Mouse (Mus musculus) urinary bladder, postnatal 10 days (tissue): ENCODE measurements around the gene Cyp3a41a.
"Not testable (repeated sequence)": the region's sequence is repeated elsewhere in the genome, so short reads cannot be mapped to it uniquely, and the experiment has no call there.

Experiments used
- DNase-seq: peaks from one replicate; pipeline ENCODE4 v3.0.0; 2022; ENCODE audit warnings: low spot score

Gene Cyp3a41a

GRCm38 (mm10) chr5:145720036-145720435, at the start of gene Cyp3a41a:
Gene Cyp3a41a (minus strand): TSS chr5:145720136.
- DNase-seq = not testable (repeated sequence)

DNA sequence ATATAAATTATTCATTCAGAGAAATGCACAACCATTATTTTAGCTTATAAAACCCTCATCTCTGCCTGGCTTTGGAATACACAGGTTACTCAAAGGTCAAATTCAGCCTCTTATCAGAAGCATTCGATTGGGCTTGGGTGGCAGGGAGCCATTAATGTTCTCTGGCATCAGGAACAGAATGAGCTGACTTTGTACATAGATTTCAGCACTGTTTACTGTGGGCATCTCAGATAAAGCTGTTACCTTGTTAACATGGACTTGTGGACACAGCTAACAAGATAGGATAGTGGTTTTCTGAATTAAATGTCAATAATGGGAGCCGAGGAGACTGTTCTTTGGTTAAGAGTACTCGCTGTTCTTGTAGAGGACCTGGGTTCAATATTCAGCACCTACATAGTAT, 17.6 kb upstream of the Cyp3a41a start:
- DNase-seq = not testable (repeated sequence)

DNA sequence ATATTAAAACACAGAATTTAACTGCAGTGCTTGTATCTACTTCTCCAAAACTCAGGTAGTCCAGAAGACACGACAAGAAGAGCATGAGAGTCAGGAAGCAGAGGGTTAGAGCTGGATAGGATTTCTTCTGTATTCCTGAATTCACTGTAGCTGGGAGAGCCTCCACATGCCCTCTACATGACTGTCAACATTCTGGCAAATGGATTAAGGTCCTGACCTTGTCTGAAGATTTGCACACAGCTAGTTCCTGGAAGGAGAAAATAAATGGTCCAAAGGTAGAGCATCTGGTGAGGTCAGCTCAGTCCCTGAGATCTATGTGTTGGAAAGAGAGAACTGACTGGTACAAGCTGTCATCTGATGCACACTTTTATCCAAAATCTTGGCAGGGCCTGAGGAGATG, 5.6 kb downstream of the Cyp3a41a start:
- not testable (repeated sequence) for DNase-seq

DNA sequence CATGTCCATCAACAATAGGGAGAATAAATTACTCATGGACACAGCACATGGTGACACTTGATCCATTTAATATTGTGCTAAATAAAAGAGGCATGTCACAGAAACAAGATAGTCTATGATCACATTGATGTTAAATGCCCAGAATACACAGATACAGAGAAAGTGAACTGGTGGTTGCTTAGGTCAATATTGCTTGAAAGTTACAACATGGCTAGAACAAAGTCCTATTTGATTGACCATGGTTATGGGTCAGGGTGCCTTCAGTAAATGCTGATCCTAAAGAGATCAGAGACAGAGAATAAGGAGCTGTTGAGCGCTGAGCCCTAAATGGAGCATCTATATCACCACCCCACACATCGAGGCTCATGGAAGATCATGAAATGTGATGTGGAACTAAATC, 12.6 kb downstream of the Cyp3a41a start:
- DNase-seq = not testable (repeated sequence)

- DNase-seq = no peak
Observed at GRCm38 (mm10) chr5:145662007-145662406, 57.9 kb downstream of the Cyp3a41a start.

DNA sequence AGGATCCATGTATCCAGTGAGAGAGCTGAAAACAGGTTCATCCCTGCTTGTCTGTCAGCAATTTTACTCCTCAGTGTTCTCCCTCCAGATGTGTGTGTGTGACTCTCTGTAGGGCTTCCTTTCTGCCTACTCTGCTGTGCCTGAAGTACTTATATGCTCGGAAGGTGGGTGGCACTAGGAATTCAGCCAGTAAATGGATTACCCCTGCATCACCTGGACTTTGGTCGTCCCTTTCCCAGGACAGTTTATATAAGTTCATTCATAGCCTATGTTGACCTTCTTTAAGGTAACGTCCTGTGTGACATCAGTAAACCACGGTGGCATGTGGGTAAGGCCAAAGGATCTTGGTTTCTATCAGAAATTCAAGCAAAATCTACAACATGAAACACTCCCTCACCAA, 72.2 kb downstream of the Cyp3a41a start:
- no peak for DNase-seq
